Mouse (Mus musculus) stomach, postnatal 0 days (tissue): ENCODE data around the gene Rtkn.

ENCODE experiments used
- CTCF ChIP-seq: IDR thresholded peaks from 2 replicates; pipeline ENCODE4 v1.5.1; 2016; ENCODE audit warnings: antibody characterized with exemption, low read depth, mild to moderate bottlenecking, moderate library complexity
- EP300 ChIP-seq: optimal IDR thresholded peaks from 2 replicates; pipeline ENCODE3; 2016; ENCODE audit warnings: antibody characterized with exemption

- TF ChIP-seq CTCF (no peak), EP300 (no peak)
These were observed 9.9 kb upstream of the Rtkn start, which contains the start of gene Ino80b for GRCm38 (mm10) chr6:83125331-83125730.
